Mouse (Mus musculus): ENCODE results near the gene Cyfip1. TPM values are rescaled to one million over a fixed set of nuclear protein-coding genes. Genes with fewer than 3 reads are reported as not detected.
"Not testable (repeated sequence)": the region's sequence is repeated elsewhere in the genome, so short reads cannot be mapped to it uniquely, and the experiment has no call there.

Cyfip1 gene
- polyA plus RNA-seq, 1 experiment from 2014 or later = 54.5 TPM

DNA sequence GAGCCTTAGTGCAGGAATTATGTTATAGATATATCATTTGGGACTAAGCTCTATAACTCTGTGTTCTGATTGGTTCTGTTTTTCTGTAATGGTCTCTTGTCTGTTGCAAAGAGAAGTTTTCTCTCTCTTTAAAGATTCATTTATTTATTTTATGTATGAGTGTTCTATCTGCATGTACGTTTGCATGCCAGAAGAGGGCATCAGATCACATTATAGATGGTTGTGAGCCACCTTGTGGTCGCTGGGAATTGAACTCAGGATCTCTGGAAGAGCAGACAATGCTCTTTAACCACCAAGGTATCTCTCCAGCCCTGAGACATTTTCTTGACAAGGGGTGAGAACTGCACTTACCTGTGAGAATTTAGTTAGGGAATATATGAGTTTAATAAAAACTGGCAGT is 63.9 kb downstream of the Cyfip1 start:
- no peaks in the 10 kb centered on the region for H3K4me1 ChIP-seq (ENCODE audit: control insufficient read depth, insufficient read depth, low read length)
- 90% methylated on average over 2 of the region's 2 CpGs for WGBS
- no peak overlapping the region for H3K4me2 ChIP-seq (ENCODE audit: low read length)
- no peak overlapping the region for H3K4me3 ChIP-seq (ENCODE audit: low read depth, low read length)
- no peak for ATAC-seq
- H3K27me3 ChIP-seq (replicated peaks; ENCODE audit: control insufficient read depth, insufficient read depth, low read length) = no peaks in the 10 kb centered on the region
- no peaks in the 10 kb centered on the region for H3K9me3 ChIP-seq (replicated peaks; ENCODE audit: control insufficient read depth, low read length)
- DNase-seq (ENCODE audit: low spot score) = no peak
- no peak overlapping the region for H3K9ac ChIP-seq (ENCODE audit: low read length)
- peaks cover 71% of the 10 kb centered on the region for H3K36me3 ChIP-seq (ENCODE audit: control insufficient read depth, insufficient read depth, low read length)
- H3K27ac ChIP-seq (ENCODE audit: low read depth, low read length) = no peak overlapping the region

DNA sequence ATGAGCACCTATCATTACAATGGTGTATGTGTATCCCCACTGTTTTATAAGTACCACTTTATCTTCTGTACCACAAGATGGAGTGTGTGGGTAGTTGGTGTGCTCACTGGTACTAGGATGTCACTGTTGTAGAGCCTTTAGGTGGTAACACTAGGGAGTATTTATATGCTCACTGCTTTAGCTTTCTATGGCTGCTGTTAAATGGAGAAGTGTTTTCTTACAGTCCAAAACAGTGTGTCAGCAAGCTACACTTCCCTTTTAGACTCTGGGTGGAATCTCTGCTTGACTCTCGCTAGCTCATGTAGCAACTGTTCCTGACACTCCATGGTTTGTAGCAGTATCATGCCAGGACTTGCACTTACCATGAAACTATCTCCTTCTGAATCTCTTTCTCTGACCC is 68.0 kb downstream of the Cyfip1 start:
- ATAC-seq (no peak), DNase-seq (ENCODE audit: low spot score) (no peak)
- Histone ChIP-seq H3K27me3 (replicated peaks; ENCODE audit: control insufficient read depth, insufficient read depth, low read length) (no peaks in the 10 kb centered on the region), H3K9ac (ENCODE audit: low read length) (no peak overlapping the region), H3K4me1 (ENCODE audit: control insufficient read depth, insufficient read depth, low read length) (no peaks in the 10 kb centered on the region), H3K4me2 (ENCODE audit: low read length) (no peak overlapping the region), H3K4me3 (ENCODE audit: low read depth, low read length) (no peak overlapping the region), H3K9me3 (replicated peaks; ENCODE audit: control insufficient read depth, low read length) (no peaks in the 10 kb centered on the region), H3K36me3 (ENCODE audit: control insufficient read depth, insufficient read depth, low read length) (peaks cover 74% of the 10 kb centered on the region), H3K27ac (ENCODE audit: low read depth, low read length) (no peak overlapping the region)
- WGBS = 97% methylated on average over 1 of the region's 1 CpGs

DNA sequence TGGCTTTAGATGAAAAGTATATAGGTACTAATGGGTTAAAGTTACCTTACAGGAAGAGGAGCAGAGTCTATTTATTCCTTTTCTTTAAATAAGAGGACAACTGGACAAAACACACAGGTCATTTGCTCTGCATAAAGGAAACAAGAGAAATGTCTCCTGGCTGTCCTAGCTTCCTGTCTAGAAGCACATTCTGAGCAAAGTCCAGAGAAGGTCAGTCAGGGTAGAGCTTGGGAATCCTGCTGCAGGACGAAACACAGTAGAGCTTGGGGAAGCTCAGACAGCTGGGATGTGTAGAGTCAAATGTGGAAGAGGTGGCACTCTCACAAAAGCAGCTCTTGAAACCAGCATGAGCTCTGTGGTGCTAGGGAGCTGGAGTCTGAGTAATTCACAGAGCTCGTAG is 68.8 kb downstream of the Cyfip1 start:
- no peaks in the 10 kb centered on the region for H3K9me3 ChIP-seq (replicated peaks; ENCODE audit: control insufficient read depth, low read length)
- H3K27me3 ChIP-seq (replicated peaks; ENCODE audit: control insufficient read depth, insufficient read depth, low read length) = no peaks in the 10 kb centered on the region
- DNase-seq (ENCODE audit: low spot score) = no peak
- H3K9ac ChIP-seq (ENCODE audit: low read length) = no peak overlapping the region
- ATAC-seq = no peak
- H3K4me3 ChIP-seq (ENCODE audit: low read depth, low read length) = no peak overlapping the region
- 88% methylated on average over 2 of the region's 2 CpGs for WGBS
- no peak overlapping the region for H3K4me2 ChIP-seq (ENCODE audit: low read length)
- no peaks in the 10 kb centered on the region for H3K4me1 ChIP-seq (ENCODE audit: control insufficient read depth, insufficient read depth, low read length)
- peaks cover 74% of the 10 kb centered on the region for H3K36me3 ChIP-seq (ENCODE audit: control insufficient read depth, insufficient read depth, low read length)
- H3K27ac ChIP-seq (ENCODE audit: low read depth, low read length) = no peak overlapping the region

DNA sequence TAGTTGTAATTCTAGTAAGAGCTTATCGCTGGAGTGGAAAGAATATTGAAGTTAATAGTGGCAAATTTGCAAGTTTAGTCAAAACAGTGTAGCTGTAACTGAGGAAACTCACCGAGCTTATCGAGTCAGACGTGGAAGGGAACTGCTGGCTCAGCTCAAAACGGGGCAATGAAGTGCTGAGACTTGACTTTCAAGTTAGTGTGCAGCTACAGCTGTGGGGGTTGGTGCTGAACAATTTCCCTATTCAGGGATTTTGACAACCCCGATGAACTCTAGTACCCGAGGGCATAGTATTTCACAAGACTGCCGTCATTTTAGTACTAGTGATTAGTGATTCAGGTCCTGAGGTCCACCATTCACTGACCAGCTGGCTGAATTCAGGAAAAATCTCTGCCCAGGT is 69.8 kb downstream of the Cyfip1 start:
- no peak overlapping the region for H3K9ac ChIP-seq (ENCODE audit: low read length)
- DNase-seq (ENCODE audit: low spot score) = no peak

DNA sequence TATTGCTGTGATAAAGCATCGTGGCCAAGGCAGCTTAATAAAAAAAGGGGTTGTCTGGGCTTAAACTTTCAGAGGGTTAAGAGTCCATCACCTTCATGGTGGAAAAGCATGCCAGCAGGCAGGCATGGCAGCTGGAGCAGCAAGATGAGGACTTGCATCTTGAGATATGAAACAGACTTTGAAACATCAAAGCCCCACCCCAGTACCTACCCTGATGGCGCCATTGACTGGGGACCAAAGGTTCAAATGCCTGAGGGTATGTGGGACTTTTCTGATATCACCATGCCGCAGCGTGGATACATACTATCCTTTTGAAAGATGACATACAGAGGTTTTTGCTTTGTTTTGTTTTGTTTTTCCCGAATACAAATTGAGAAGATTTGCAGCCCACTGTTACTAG is 70.6 kb downstream of the Cyfip1 start:
- DNase-seq (ENCODE audit: low spot score) = no peak
- no peaks in the 10 kb centered on the region for H3K4me1 ChIP-seq (ENCODE audit: control insufficient read depth, insufficient read depth, low read length)
- 92% methylated on average over 5 of the region's 5 CpGs for WGBS
- ATAC-seq = no peak
- H3K4me3 ChIP-seq (ENCODE audit: low read depth, low read length) = no peak overlapping the region
- H3K9me3 ChIP-seq (replicated peaks; ENCODE audit: control insufficient read depth, low read length) = no peaks in the 10 kb centered on the region
- peaks cover 83% of the 10 kb centered on the region for H3K36me3 ChIP-seq (ENCODE audit: control insufficient read depth, insufficient read depth, low read length)
- no peaks in the 10 kb centered on the region for H3K27me3 ChIP-seq (replicated peaks; ENCODE audit: control insufficient read depth, insufficient read depth, low read length)
- no peak overlapping the region for H3K4me2 ChIP-seq (ENCODE audit: low read length)
- H3K27ac ChIP-seq (ENCODE audit: low read depth, low read length) = no peak overlapping the region
- H3K9ac ChIP-seq (ENCODE audit: low read length) = no peak overlapping the region

More for the DNA sequence above, 69.8 kb downstream of the Cyfip1 start:
- H3K27ac ChIP-seq (ENCODE audit: low read depth, low read length) = no peak overlapping the region
- H3K4me1 ChIP-seq (ENCODE audit: control insufficient read depth, insufficient read depth, low read length) = no peaks in the 10 kb centered on the region
- no peak overlapping the region for H3K4me2 ChIP-seq (ENCODE audit: low read length)
- H3K4me3 ChIP-seq (ENCODE audit: low read depth, low read length) = no peak overlapping the region
- no peaks in the 10 kb centered on the region for H3K9me3 ChIP-seq (replicated peaks; ENCODE audit: control insufficient read depth, low read length)
- WGBS = 81% methylated on average over 8 of the region's 8 CpGs
- no peak for ATAC-seq
- no peaks in the 10 kb centered on the region for H3K27me3 ChIP-seq (replicated peaks; ENCODE audit: control insufficient read depth, insufficient read depth, low read length)
- peaks cover 77% of the 10 kb centered on the region for H3K36me3 ChIP-seq (ENCODE audit: control insufficient read depth, insufficient read depth, low read length)

DNA sequence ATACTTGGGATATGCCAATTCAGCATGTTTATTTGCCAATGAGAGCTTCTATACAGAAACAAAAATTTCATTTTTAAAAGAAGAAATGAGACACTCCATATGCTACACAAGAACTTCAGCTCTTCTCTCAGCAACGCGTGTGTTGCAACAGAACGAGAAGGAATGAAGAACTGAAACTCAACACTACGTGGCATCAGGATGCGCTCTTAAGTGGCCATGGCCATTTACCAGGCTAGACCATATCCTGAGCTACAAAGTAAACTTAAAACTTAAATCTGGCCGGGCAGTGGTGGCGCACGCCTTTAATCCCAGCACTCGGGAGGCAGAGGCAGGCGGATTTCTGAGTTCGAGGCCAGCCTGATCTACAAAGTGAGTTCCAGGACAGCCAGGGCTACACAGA is 76.8 kb downstream of the Cyfip1 start:
- ATAC-seq; H3K9ac ChIP-seq (ENCODE audit: low read length); H3K9me3 ChIP-seq (replicated peaks; ENCODE audit: control insufficient read depth, low read length); H3K27me3 ChIP-seq (replicated peaks; ENCODE audit: control insufficient read depth, insufficient read depth, low read length); H3K4me2 ChIP-seq (ENCODE audit: low read length); H3K27ac ChIP-seq (ENCODE audit: low read depth, low read length); H3K4me1 ChIP-seq (ENCODE audit: control insufficient read depth, insufficient read depth, low read length); DNase-seq (ENCODE audit: low spot score); H3K4me3 ChIP-seq (ENCODE audit: low read depth, low read length): not testable (repeated sequence)
- H3K36me3 ChIP-seq (ENCODE audit: control insufficient read depth, insufficient read depth, low read length) = peaks cover 79% of the 10 kb centered on the region
- 97% methylated on average over 11 of the region's 11 CpGs for WGBS

DNA sequence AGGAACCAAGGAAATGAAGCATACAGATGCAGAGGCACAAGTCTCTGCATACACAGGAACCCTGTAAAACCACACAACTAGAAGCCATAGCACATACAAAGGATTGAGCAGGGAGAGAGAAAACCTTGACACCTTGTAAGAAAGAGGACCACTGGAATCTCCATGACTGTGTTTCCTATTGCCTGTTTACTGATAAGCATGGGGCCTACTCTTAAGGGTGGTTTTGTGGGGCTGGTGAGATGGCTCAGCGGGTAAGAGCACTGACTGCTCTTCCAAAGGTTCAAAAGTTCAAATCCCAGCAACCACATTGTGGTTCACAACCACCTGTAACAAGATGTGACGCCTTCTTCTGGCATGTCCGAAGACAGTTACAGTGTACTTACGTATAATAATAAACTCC is 85.7 kb downstream of the Cyfip1 start:
- H3K27ac ChIP-seq (ENCODE audit: low read depth, low read length) = no peak overlapping the region
- H3K9ac ChIP-seq (ENCODE audit: low read length) = no peak overlapping the region
- H3K4me3 ChIP-seq (ENCODE audit: low read depth, low read length) = no peak overlapping the region
- 95% methylated on average over 4 of the region's 4 CpGs for WGBS
- H3K36me3 ChIP-seq (ENCODE audit: control insufficient read depth, insufficient read depth, low read length) = peaks cover 68% of the 10 kb centered on the region
- H3K27me3 ChIP-seq (replicated peaks; ENCODE audit: control insufficient read depth, insufficient read depth, low read length) = no peaks in the 10 kb centered on the region
- no peaks in the 10 kb centered on the region for H3K4me1 ChIP-seq (ENCODE audit: control insufficient read depth, insufficient read depth, low read length)
- H3K9me3 ChIP-seq (replicated peaks; ENCODE audit: control insufficient read depth, low read length) = no peaks in the 10 kb centered on the region
- no peak overlapping the region for H3K4me2 ChIP-seq (ENCODE audit: low read length)
- DNase-seq (ENCODE audit: low spot score) (no peak), ATAC-seq (no peak)

DNA sequence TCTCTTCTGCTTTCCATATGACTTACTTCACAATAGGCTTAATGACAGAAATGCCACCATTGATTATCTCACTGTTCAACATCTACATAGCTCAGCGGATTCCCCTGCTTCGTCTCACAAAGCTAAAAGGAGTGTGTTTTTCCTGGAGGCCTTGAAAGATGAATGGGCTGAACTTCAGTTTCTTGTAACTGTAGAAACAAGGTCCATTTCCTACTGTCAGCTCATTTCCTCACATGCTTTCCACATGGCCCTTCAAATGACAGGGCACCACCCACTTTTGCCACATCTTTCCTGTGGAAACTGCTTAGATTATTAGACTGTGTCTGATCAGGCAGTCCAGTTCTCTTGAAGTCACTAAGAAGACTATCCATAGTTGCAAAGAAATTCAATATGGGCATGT is 87.1 kb downstream of the Cyfip1 start:
- Histone ChIP-seq H3K4me2 (ENCODE audit: low read length) (no peak overlapping the region), H3K27me3 (replicated peaks; ENCODE audit: control insufficient read depth, insufficient read depth, low read length) (no peaks in the 10 kb centered on the region), H3K27ac (ENCODE audit: low read depth, low read length) (no peak overlapping the region), H3K9me3 (replicated peaks; ENCODE audit: control insufficient read depth, low read length) (no peaks in the 10 kb centered on the region), H3K36me3 (ENCODE audit: control insufficient read depth, insufficient read depth, low read length) (peaks cover 55% of the 10 kb centered on the region), H3K4me3 (ENCODE audit: low read depth, low read length) (no peak overlapping the region), H3K4me1 (ENCODE audit: control insufficient read depth, insufficient read depth, low read length) (no peaks in the 10 kb centered on the region), H3K9ac (ENCODE audit: low read length) (no peak overlapping the region)
- ATAC-seq (no peak), DNase-seq (ENCODE audit: low spot score) (no peak)
- 79% methylated on average over 2 of the region's 2 CpGs for whole genome bisulfite sequencing

DNA sequence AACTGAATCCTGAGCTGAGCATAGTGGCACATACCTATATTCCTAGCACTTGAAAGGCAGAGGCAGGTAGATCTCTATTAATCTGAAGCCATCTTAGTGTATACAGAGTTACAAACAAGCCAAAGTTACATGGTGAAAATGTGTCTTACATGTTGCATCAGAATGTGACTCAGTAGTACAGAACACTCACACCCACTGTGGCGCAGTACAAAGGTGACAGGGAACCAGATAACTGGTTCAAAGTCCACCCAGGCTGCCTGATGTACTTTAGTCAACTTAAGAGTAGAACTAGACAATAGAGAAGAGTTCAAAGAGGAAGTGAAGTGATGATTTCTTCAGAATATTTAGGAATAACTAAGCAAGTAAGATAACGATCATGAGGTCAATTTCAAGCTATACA is 93.5 kb downstream of the Cyfip1 start:
- Histone ChIP-seq H3K9ac (ENCODE audit: low read length) (no peak overlapping the region), H3K36me3 (ENCODE audit: control insufficient read depth, insufficient read depth, low read length) (peaks cover 13% of the 10 kb centered on the region), H3K4me1 (ENCODE audit: control insufficient read depth, insufficient read depth, low read length) (no peaks in the 10 kb centered on the region), H3K27ac (ENCODE audit: low read depth, low read length) (no peak overlapping the region), H3K4me3 (ENCODE audit: low read depth, low read length) (no peak overlapping the region), H3K4me2 (ENCODE audit: low read length) (no peak overlapping the region), H3K27me3 (replicated peaks; ENCODE audit: control insufficient read depth, insufficient read depth, low read length) (no peaks in the 10 kb centered on the region), H3K9me3 (replicated peaks; ENCODE audit: control insufficient read depth, low read length) (no peaks in the 10 kb centered on the region)
- ATAC-seq (no peak), DNase-seq (ENCODE audit: low spot score) (no peak)
- WGBS = 94% methylated on average over 2 of the region's 2 CpGs
